Mouse (Mus musculus) forebrain, embryonic 10.5 days (tissue): ENCODE results near the gene Apopt1. TPM values are rescaled to one million over a fixed set of nuclear protein-coding genes. Genes with fewer than 3 reads are reported as not detected.
"Not testable (repeated sequence)": the region's sequence is repeated elsewhere in the genome, so short reads cannot be mapped to it uniquely, and the experiment has no call there.

ENCODE experiments used
- DNase-seq: peaks from one replicate; pipeline ENCODE4 v3.0.0-alpha.2; 2017; ENCODE audit warnings: low spot score; ENCODE audit errors: extremely low spot score
- H3K27ac ChIP-seq: fragments of 300-500 bp; sonication (generic); 2 replicates; pipeline ENCODE4 v1.5.1; 2016; ENCODE audit warnings: mild to moderate bottlenecking
- H3K27me3 ChIP-seq: fragments of 300-500 bp; sonication (generic); 2 replicates; pipeline ENCODE4 v1.6.1; 2016; ENCODE audit warnings: mild to moderate bottlenecking; ENCODE audit not compliant: poor library complexity, severe bottlenecking
- H3K36me3 ChIP-seq: fragments of 300-500 bp; sonication (generic); replicated peaks from 2 replicates; pipeline ENCODE4 v1.6.1; 2016; ENCODE audit warnings: mild to moderate bottlenecking, moderate library complexity
- H3K4me1 ChIP-seq: fragments of 300-500 bp; sonication (generic); 2 replicates; pipeline ENCODE4 v1.6.1; 2016
- H3K4me3 ChIP-seq: fragments of 300-500 bp; sonication (generic); 2 replicates; pipeline ENCODE4 v1.5.1; 2016; ENCODE audit warnings: mild to moderate bottlenecking, moderate library complexity
- H3K9me3 ChIP-seq: fragments of 300-500 bp; sonication (generic); 2 replicates; pipeline ENCODE4 v1.6.1; 2016; ENCODE audit warnings: mild to moderate bottlenecking, moderate library complexity
- WGBS: fragments of 180-500 bp; shearing (Covaris S2); methylation state at CpG from one replicate; pipeline ENCODE4 v1.1.7; 2016; 5-methylcytosine and 5-hydroxymethylcytosine counted together
- polyA plus RNA-seq: library from polyadenylated mRNA; unstranded; fragments of >200 nt; fragmentation: Nextera tagmentation; extraction: Ambion mirVana; gene quantifications from 2 replicates; pipeline ENCODE4 v1.2.1, GENCODE M21; 2016

Apopt1 gene
- polyA plus RNA-seq, 1 experiment from 2014 or later: 57.9 TPM

DNA sequence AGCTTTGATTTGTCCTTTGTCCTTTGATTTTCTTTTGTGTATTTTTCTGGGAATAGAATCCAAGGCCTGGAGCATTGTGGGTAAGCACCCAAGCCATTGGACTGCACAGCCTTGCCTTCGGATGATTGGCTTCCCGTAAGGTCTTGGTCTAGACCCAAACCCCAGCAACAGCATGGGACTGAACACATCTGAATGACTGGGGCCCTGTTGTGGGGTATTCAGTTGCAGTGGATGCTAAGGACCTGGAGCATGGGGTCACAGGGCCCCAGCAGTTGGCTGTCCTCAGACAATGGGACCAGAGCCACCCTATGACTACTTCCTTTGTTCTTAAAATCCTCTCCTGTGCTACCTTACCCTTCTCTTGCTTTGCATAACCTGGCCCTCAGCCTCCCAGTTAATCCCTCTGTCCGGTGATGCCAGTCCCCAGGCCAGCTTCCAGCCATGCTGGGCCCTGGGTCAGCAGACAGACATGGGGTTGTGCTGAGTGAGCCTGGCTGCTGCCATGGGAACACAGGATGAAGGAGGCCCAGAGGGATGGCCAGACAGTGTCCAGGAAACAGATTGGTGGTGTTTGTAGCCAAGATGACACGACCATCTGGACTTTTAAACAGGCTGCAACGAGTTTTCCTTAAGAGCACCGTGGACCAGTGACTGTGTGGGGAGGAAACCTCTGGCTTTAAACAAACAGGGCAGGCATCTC is 11.7 kb downstream of the Apopt1 start:
- Histone ChIP-seq H3K4me3 (no peak overlapping the region), H3K36me3 (peaks cover 66% of the 10 kb centered on the region), H3K9me3 (no peaks in the 10 kb centered on the region), H3K27me3 (no peaks in the 10 kb centered on the region), H3K4me1 (peaks cover 24% of the 10 kb centered on the region), H3K27ac (peak overlapping the region; percentile 75)
- no peak for DNase-seq
- 41% methylated on average over 6 of the region's 6 CpGs for WGBS

DNA sequence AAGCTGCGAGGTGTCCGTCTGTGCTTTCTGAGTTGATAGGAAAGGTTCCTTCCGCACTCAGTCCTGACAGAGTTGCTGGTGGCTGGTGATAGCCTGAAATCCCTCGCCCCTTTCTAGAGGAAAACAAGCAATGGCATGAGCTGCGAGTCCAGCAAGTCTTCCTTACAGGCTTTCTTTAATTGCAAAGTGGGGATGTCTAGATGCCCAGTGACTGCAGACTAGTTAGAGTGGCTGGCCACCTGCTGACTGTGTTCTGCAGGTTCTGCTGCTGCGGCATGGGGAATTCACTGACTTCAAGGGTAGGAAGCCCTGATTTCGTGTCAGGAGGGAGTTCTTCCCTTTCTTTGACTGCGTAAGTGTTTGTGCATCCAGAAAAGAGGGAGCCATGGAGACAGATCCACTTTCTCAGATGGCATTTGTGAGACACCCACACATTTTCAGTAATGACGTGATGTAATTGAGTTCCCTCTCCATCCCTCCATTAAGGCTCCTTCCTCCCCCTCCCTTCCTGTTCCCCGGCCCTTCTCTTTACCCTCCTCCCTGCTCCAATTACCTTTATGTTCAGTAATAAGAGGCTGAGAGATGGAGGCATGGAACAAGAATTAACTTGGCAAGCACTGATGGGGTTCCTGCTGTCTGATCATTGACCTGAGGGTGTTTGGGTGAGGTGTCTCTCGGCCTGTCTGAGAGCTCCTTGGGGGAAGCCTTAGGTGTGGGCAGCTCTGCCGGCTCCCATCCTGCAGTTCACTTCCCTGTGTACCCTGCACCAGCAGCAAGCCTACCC is 12.5 kb downstream of the Apopt1 start:
- Histone ChIP-seq H3K9me3 (no peaks in the 10 kb centered on the region), H3K4me1 (peaks cover 24% of the 10 kb centered on the region), H3K27me3 (no peaks in the 10 kb centered on the region), H3K27ac (peak overlapping the region; percentile 75; the same call in 1 of the 2 replicates), H3K36me3 (peaks cover 69% of the 10 kb centered on the region), H3K4me3 (no peak overlapping the region)
- DNase-seq: no peak
- WGBS: 72% methylated on average over 12 of the region's 12 CpGs

DNA sequence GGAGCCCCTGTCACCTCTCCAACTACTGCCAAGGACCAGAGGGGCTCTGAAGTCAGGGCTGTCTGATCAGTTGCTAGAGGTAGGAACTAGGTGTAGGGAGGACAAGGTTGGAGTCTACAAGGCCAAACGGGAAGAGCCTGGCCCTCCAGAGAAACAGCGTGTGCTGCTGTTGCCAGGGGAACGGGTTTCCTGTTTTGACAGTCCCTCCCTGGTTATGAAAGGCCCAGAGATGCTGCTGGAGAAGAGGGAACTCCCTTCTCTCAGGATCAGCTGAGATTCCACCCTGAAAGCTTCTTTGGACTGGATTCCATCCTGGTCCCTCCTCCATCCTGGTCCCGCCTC is 13.0 kb downstream of the Apopt1 start:
- no peak overlapping the region for H3K4me3 ChIP-seq
- H3K27me3 ChIP-seq: no peaks in the 10 kb centered on the region
- no peak for DNase-seq
- H3K36me3 ChIP-seq: peaks cover 72% of the 10 kb centered on the region
- WGBS: 76% methylated on average over 4 of the region's 4 CpGs
- H3K27ac ChIP-seq: 0 out of 2 replicates have a peak overlapping the region, but pooled peaks have one; percentile 75
- peaks cover 24% of the 10 kb centered on the region for H3K4me1 ChIP-seq
- H3K9me3 ChIP-seq: no peaks in the 10 kb centered on the region

DNA sequence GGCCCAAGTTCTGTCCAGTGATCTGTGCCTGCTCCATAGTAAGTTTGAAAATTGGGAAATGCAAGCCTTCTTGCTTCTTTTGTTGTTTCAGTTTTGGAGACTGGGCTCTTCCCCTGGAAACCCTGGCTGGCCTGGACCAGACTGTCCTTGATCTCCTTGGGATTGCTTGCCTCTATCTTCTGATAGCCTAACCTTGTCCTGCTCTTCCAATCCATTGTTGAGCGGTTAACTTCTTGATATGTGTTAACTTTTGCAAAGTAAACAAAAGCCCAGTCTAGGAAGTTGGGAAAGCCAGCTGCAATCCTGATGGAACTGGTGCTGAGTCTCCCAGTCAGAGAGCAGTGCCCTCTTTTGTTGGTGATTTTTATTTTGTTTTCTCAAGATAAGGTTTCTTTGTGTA is 14.9 kb downstream of the Apopt1 start:
- no peak for DNase-seq
- H3K27me3 ChIP-seq: peaks cover 8% of the 10 kb centered on the region
- H3K27ac ChIP-seq: no peak overlapping the region
- peaks cover 77% of the 10 kb centered on the region for H3K36me3 ChIP-seq
- H3K4me3 ChIP-seq: no peak overlapping the region
- H3K9me3 ChIP-seq: no peaks in the 10 kb centered on the region
- WGBS: 97% methylated on average over 1 of the region's 1 CpGs
- H3K4me1 ChIP-seq: peaks cover 36% of the 10 kb centered on the region

DNA sequence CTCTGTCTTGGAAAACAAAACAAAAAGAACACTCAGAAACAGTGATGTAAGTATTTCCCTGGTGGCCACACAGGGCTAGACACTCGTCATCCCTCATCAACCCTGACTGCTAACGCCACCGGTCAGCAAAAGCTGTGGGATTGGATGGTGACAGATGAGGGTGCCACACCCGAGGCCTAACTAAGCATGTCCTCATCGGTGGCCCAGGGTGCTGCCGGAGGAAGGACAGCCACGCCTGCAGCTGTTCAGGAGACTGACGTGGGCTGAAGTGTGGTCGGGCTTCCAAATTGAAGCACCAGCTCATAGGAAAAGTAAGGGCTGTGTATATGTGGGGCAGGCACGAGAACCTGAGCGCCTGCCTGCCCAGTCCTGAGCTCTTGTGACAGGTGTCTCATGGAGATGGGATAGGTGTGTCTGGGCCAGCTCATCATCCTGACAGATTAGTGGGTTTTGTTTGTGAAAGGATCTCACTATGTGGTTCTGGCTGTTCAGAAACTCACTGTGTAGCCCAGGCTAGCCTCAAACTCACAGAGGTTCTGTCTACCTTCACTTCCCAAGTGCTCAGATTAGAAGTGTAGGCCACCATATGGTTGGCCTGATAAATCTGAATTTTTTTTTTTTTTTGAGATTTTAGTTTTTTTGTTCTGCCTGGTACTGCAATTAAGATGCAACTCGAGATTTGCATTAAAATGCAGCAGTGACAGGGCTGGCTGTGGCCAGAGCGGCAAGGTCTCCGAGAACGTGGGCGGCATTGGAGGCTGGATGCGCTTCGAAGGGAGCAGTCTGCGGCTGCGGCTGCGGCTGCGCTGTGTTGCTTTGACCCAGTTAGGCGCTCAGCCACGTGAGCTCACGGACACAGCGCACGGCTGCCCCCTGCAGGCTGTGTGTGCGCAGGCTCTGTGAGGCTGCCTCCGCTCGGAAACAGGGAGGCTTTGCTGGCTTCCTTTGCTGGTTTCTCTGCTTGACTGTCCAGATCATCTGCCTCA is 19.1 kb downstream of the Apopt1 start:
- Histone ChIP-seq H3K4me1 (peaks cover 15% of the 10 kb centered on the region), H3K27ac (peak overlapping the region; percentile 54), H3K4me3 (peak overlapping the region; percentile 25), H3K9me3 (no peaks in the 10 kb centered on the region), H3K36me3 (peaks cover 44% of the 10 kb centered on the region), H3K27me3 (peaks cover 8% of the 10 kb centered on the region)
- 34% methylated on average over 30 of the region's 30 CpGs for WGBS
- DNase-seq: peak; percentile 86

DNA sequence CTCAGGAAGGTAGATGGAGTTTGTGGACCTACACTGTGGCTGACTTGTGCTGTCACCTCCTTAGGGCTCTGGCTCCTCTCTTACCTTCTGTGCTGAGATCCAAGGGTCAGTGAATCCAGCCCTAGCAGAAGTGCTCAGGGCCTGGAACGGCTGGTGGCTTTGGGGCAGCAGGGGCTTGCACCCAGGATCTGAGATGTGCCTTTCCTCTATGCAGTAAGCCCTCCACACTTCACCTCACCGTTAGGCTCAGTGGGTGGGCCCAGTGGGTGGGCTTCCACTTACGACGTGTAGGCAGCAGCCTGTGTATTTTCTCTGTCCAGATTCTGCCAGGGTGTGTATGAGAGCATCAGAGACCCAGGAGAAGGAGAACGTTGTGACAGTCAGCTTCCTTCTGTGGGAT is 19.9 kb downstream of the Apopt1 start:
- Histone ChIP-seq H3K4me1 (peaks cover 15% of the 10 kb centered on the region), H3K9me3 (no peaks in the 10 kb centered on the region), H3K27me3 (peaks cover 8% of the 10 kb centered on the region), H3K36me3 (peaks cover 35% of the 10 kb centered on the region), H3K27ac (peak overlapping the region; percentile 54), H3K4me3 (no peak overlapping the region)
- WGBS: 69% methylated on average over 5 of the region's 5 CpGs
- DNase-seq: no peak

DNA sequence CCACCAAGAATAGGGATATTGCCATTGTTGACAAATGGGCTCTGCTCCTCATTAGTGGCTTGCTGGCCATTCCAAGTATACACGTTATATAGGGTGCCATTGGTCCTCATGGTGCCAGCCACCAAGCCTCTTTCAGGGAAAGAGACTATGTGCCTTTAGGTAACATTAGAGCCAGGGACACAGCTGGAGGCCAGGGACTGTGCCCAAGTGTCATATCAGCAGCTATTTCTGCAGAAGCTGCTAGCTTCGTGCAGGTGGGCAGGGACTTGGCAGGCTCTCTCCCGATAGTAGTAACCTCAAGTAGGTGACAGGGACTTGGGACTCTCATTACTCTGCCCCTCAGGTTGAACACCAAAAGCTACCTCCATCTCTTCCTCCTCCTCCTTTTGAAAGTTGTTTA is 21.9 kb downstream of the Apopt1 start:
- 97% methylated on average over 3 of the region's 3 CpGs for WGBS
- H3K9me3 ChIP-seq: no peaks in the 10 kb centered on the region
- H3K27me3 ChIP-seq: peaks cover 8% of the 10 kb centered on the region
- H3K4me3 ChIP-seq: no peak overlapping the region
- H3K36me3 ChIP-seq: peaks cover 23% of the 10 kb centered on the region
- no peak for DNase-seq
- H3K27ac ChIP-seq: no peak overlapping the region
- H3K4me1 ChIP-seq: peaks cover 15% of the 10 kb centered on the region

DNA sequence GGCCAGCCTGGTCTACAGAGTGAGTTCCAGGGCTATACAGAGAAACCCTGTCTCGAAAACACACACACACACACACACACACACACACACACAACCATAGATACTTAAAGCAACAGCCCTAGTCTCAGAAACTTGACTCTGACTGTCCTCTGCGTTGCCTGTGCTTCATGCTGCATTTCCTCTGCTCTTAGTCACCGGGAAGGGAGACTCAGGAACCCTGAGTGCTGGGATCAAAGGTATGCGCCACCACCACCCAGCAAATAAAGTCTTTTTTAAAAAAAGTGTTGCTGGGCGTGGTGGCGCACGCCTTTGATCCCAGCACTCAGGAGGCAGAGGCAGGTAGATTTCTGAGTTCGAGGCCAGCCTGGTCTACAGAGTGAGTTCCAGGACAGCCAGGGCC is 23.6 kb downstream of the Apopt1 start:
- not testable (repeated sequence) for H3K9me3 ChIP-seq, H3K4me3 ChIP-seq, H3K27ac ChIP-seq, H3K27me3 ChIP-seq, DNase-seq
- 88% methylated on average over 8 of the region's 8 CpGs for WGBS
- Histone ChIP-seq H3K4me1 (peaks cover 15% of the 10 kb centered on the region), H3K36me3 (peaks cover 15% of the 10 kb centered on the region)

DNA sequence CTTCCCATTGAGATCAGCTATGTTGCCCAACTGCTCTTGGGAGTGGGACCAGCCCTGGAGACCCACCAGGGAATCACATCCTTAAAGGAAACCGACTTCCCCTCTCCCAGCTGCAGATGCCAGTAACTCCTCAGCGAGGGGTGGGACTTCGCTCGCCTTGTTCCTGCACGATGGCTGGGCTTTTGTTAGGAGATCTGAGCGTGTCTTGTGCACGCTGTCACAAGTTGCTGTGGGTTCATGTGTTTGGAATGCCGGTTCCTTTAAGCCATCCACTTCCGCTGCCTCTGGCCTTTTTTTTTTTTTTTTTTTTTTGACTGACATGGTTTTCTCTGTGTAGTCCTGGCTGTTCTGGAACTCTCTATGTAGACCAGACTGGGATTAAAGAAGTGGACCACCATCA is 24.3 kb downstream of the Apopt1 start:
- H3K27me3 ChIP-seq: no peaks in the 10 kb centered on the region
- WGBS: 66% methylated on average over 9 of the region's 9 CpGs
- H3K36me3 ChIP-seq: peaks cover 12% of the 10 kb centered on the region
- peaks cover 8% of the 10 kb centered on the region for H3K4me1 ChIP-seq
- DNase-seq: no peak
- no peak overlapping the region for H3K4me3 ChIP-seq
- H3K9me3 ChIP-seq: no peaks in the 10 kb centered on the region
- H3K27ac ChIP-seq: no peak overlapping the region

DNA sequence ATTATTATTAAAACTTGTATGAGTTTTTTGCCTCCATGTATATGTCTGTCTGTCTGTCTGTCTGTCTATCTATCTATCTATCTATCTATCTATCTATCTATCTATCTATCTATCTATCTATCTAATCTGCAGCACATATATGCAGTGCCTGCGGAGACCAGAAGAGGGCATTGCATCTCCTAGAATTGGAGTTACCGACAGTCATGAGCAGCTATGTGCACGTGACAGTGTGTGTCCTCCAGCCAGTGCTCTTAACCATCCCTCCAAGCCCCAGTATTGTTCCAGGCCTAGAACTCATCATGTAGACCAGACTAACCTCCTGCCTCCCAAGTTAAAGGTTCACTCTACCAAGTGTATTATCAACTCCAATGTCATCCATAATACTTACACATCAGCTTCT is 25.7 kb downstream of the Apopt1 start:
- WGBS: 10% methylated on average over 3 of the region's 3 CpGs
- no peak overlapping the region for H3K4me3 ChIP-seq
- DNase-seq: peak; percentile 53

DNA sequence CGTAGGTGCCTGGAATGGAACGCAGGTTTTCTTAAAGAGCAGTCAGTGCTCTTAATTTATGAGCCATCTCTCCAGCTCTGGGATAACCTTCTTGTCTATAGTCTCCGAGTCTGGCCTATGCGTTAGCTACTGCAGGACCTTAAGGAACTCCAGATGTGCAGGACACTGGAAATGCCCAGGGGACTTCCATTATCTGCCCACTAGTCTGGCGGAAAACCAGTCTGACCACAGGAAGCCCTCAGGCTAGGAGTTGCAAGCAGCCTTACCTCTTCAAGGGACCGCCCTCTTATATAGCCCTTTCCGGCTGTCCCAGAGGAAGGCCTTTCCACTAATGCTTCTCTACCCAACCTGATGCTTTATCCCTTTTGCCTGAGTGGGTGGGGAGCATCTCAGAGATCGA is 28.3 kb downstream of the Apopt1 start:
- peaks cover 6% of the 10 kb centered on the region; the same call in 1 of the 2 replicates for H3K36me3 ChIP-seq
- DNase-seq: no peak
- H3K27me3 ChIP-seq: no peaks in the 10 kb centered on the region
- H3K9me3 ChIP-seq: no peaks in the 10 kb centered on the region
- no peak overlapping the region for H3K27ac ChIP-seq
- WGBS: 77% methylated on average over 8 of the region's 8 CpGs
- H3K4me3 ChIP-seq: no peak overlapping the region
- H3K4me1 ChIP-seq: peaks cover 5% of the 10 kb centered on the region

More for the DNA sequence above, 25.7 kb downstream of the Apopt1 start:
- no peak overlapping the region for H3K27ac ChIP-seq
- H3K9me3 ChIP-seq: no peaks in the 10 kb centered on the region
- H3K36me3 ChIP-seq: peaks cover 6% of the 10 kb centered on the region
- no peaks in the 10 kb centered on the region for H3K4me1 ChIP-seq
- no peaks in the 10 kb centered on the region for H3K27me3 ChIP-seq

DNA sequence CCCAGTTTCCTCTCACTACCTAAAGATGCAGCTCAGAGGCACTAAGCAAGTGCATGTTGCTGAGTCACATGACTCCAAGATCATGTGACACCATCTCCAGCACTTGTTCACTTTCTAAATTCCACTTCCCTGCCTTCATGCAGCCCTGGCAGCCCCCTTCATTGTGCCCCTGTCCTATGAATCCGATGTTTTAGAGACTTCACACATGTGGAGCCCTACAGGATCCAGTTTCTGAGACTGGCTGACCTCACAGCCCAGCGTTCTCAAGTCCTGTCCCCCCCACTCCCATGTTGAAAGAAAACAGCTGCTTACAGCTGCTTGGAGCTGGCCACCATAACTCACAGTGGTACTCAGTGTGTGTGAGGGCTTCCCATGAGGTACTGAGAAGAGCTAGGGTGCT is 30.4 kb downstream of the Apopt1 start:
- Histone ChIP-seq H3K4me3 (no peak overlapping the region), H3K36me3 (peaks cover 6% of the 10 kb centered on the region; the same call in 1 of the 2 replicates), H3K9me3 (no peaks in the 10 kb centered on the region), H3K4me1 (peaks cover 6% of the 10 kb centered on the region), H3K27me3 (no peaks in the 10 kb centered on the region), H3K27ac (no peak overlapping the region)
- 87% methylated on average over 2 of the region's 2 CpGs for WGBS
- no peak for DNase-seq
